Mouse (Mus musculus) CD4-positive, CD25-positive, alpha-beta regulatory T cell (primary cell): ENCODE measurements around the gene Npsr1. TPM values are rescaled to one million over a fixed set of nuclear protein-coding genes. Genes with fewer than 3 reads are reported as not detected.

Experiments
- polyA plus RNA-seq: library from polyadenylated mRNA; unstranded; fragments of 100-300 nt; shearing (Covaris generic); gene quantifications from one replicate; pipeline ENCODE4 v1.2.1, GENCODE M21; 2017

Gene Npsr1
- not detected for polyA plus RNA-seq

DNA sequence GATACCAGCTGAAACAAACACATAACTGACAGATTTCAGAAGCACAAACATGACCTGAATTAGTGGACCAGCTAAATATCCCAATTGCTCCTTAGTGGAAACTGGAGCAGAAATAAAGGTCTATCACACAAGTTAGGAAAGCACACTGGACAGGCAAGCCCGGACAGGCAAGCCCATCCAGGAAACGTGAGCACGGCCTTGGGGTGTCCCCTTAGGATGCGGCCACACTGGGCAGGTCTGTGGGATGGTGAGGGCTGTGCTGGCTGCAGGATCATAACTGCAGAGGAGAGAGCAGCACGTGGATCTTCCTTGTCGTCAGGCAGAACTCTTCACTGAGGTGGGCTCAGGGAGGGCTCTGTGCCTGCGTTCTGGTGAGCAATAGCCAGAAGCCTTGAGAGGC lies at the start of gene Npsr1:
TSS of gene Npsr1 (plus strand) at position 301 of the 400 bp plus-strand sequence.

